Mouse (Mus musculus) monocyte, adult 59 days (primary cell): ENCODE data around the gene Rrp9. TPM values are rescaled to one million over a fixed set of nuclear protein-coding genes. Genes with fewer than 3 reads are reported as not detected.

Experiments
- total RNA-seq, 2 experiments: library from RNA; stranded (reverse); gene quantifications; one replicate each; pipeline ENCODE4 v1.2.4; 2023

Gene Rrp9
- total RNA-seq = 10 to 100 TPM; 18.4 to 19.8 TPM

GRCm38 (mm10) chr9:106475663-106476001, at the start of gene Rrp9:
Rrp9 (plus strand) TSS chr9:106475963.

GRCm38 (mm10) chr9:106429221-106430014, 46.3 kb upstream of the Rrp9 start, which contains the start of gene Rpl29:
Rpl29 (plus strand) TSS chr9:106429454.

GRCm38 (mm10) chr9:106447348-106447747, 28.4 kb upstream of the Rrp9 start, which contains the start of the genes Abhd14b and Abhd14a:
Abhd14b (plus strand) TSS chr9:106447459.
Abhd14a (minus strand) TSS chr9:106447678.

GRCm38 (mm10) chr9:106453271-106454070, 22.3 kb upstream of the Rrp9 start, which contains the start of gene Pcbp4:
Pcbp4 (plus strand) TSS chr9:106453291.

GRCm38 (mm10) chr9:106465571-106466200, 10.1 kb upstream of the Rrp9 start, which contains the start of gene Gpr62:
Gpr62 (minus strand) TSS chr9:106465938.

GRCm38 (mm10) chr9:106476924-106477484, 1.2 kb downstream of the Rrp9 start, which contains the start of gene Parp3:
Parp3 (minus strand) TSS chr9:106476949.

GRCm38 (mm10) chr9:106499667-106500066, 23.9 kb downstream of the Rrp9 start, which contains the start of gene Iqcf1:
Iqcf1 (plus strand) TSS chr9:106499967.

GRCm38 (mm10) chr9:106514273-106514672, 38.5 kb downstream of the Rrp9 start, which contains the start of gene Iqcf5:
Iqcf5 (plus strand) TSS chr9:106514573.

Other genes starting within 250 kb of the Rrp9 start
- 10 to 100 TPM; 67.2 to 76.3 TPM for gene Alas1, start 227.3 kb upstream of the Rrp9 start, total RNA-seq
- 1 to 10 TPM; 2.6 to 2.8 TPM for gene Poc1a, start 194.9 kb upstream of the Rrp9 start, total RNA-seq
- gene Dusp7, start 107.3 kb upstream of the Rrp9 start, total RNA-seq = 10 to 100 TPM; 38.7 to 44.6 TPM
- 100 to 1,000 TPM; 647 to 744 TPM for gene Rpl29, start 46.5 kb upstream of the Rrp9 start, total RNA-seq
- 1 to 10 TPM; 1.6 to 1.7 TPM for gene Acy1, start 37.6 kb upstream of the Rrp9 start, total RNA-seq
- 1 to 10 TPM; 2.5 to 6.6 TPM for gene Abhd14b, start 28.5 kb upstream of the Rrp9 start, total RNA-seq
- gene Abhd14a, start 28.3 kb upstream of the Rrp9 start, total RNA-seq = 1 to 10 TPM in 1 of 2 experiments, under 1 TPM in 1; 0.66 to 3.3 TPM
- 1 to 10 TPM; 1.3 to 2.0 TPM for gene Pcbp4, start 22.7 kb upstream of the Rrp9 start, total RNA-seq
- gene Gpr62, start 10.0 kb upstream of the Rrp9 start, total RNA-seq = under 1 TPM; 0.27 to 0.31 TPM
- gene Parp3, start 986 bp downstream of the Rrp9 start, total RNA-seq = 10 to 100 TPM; 28.7 to 34.4 TPM
- not detected for gene Iqcf1, start 24.0 kb downstream of the Rrp9 start, total RNA-seq
- gene Iqcf5, start 38.6 kb downstream of the Rrp9 start, total RNA-seq = not detected
- gene Iqcf3, start 85.7 kb downstream of the Rrp9 start, total RNA-seq = not detected
- not detected for gene Iqcf4, start 95.0 kb downstream of the Rrp9 start, total RNA-seq
- not detected for gene Iqcf6, start 150.6 kb downstream of the Rrp9 start, total RNA-seq
- gene Grm2, start 180.1 kb downstream of the Rrp9 start, total RNA-seq = not detected
- 10 to 100 TPM; 33.1 to 36.4 TPM for gene Tex264, start 210.0 kb downstream of the Rrp9 start, total RNA-seq